Mouse (Mus musculus) urinary bladder, adult 18-20 months (tissue): ENCODE data around the gene Gpr31b.
"Not testable (repeated sequence)": the region's sequence is repeated elsewhere in the genome, so short reads cannot be mapped to it uniquely, and the experiment has no call there.

Source experiments
- DNase-seq, 2 experiments: peaks; one replicate each; pipeline ENCODE4 v3.0.0; 2022; ENCODE audit warnings: low spot score in 2 of 2, mixed read lengths in 2 of 2

Gpr31b gene

DNA sequence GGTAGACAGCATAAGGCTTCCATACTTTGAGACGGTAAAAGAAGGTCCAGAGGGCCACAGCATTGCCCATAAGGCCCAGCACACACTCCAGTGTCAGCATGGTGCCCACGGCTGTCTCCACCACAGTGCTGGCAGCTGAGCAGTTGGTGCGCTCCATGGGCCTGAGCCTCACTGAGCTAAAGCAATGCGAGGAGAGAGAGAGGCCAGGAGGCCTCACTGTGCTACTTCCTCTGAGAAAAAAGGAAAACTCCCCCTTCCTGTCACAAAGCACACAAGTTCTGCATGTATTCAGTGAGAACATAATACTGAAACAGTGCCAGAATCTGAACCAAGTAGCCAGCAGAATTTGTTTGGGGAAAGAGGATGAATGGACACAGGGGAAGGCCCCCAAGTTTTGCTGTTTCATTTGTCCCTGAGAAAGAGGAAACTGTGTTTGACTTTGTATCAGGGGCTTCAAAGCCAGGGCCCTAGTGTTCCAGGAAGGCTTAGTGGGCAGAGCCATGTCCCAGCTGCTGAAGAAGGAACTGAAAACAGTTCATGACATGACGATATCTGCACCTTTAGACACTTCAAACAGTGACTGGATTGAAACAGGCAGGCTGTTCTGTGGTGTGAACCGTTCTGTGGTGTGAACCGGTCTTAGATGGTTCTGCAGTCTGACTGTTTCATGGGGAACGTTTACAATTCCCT lies at the start of gene Gpr31b:
Gene Gpr31b (minus strand): TSS at position 173 of the 690 bp plus-strand sequence.
- not testable (repeated sequence) for DNase-seq

DNA sequence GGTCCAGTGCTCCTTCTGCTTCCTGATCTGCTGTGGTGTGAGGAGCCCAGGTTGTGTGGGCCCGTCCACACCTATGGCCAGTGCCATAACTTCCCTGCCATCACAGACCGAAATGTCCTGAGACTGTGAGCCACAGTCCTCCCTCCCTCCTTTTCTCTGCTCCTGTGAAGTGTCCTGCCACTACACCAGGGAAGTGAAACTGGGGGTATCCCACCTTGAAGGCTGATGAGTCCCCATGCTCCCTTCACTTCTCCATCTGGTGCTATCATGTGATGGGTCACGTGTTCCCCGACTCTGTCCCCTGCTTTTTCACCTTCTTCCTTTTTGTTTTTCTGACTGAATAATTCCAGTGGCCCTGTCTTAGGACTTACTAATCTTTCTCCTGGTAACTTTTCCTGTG lies 40.9 kb upstream of the Gpr31b start:
- DNase-seq: not testable (repeated sequence)

- DNase-seq: not testable (repeated sequence)
These were observed 40.1 kb upstream of the Gpr31b start for GRCm38 (mm10) chr17:13092100-13092764.

- DNase-seq: not testable (repeated sequence)
These were observed 39.4 kb upstream of the Gpr31b start for GRCm38 (mm10) chr17:13091510-13091909.

- not testable (repeated sequence) for DNase-seq
These were observed 17.1 kb upstream of the Gpr31b start for GRCm38 (mm10) chr17:13069227-13069626.

GRCm38 (mm10) chr17:13067864-13068385 lies 15.8 kb upstream of the Gpr31b start:
- not testable (repeated sequence) for DNase-seq

- not testable (repeated sequence) for DNase-seq
These were observed 10.8 kb upstream of the Gpr31b start for GRCm38 (mm10) chr17:13062882-13063281.

- not testable (repeated sequence) for DNase-seq
These were observed 8.7 kb upstream of the Gpr31b start, which contains the start of gene Tcp10b for GRCm38 (mm10) chr17:13060804-13061203. Tcp10b (plus strand) TSS chr17:13061104.

- DNase-seq: peak; percentile 12 to 29
These were observed 8.0 kb downstream of the Gpr31b start for GRCm38 (mm10) chr17:13043846-13044673.

- not testable (repeated sequence) for DNase-seq
These were observed 15.4 kb downstream of the Gpr31b start for GRCm38 (mm10) chr17:13036627-13037192.

DNA sequence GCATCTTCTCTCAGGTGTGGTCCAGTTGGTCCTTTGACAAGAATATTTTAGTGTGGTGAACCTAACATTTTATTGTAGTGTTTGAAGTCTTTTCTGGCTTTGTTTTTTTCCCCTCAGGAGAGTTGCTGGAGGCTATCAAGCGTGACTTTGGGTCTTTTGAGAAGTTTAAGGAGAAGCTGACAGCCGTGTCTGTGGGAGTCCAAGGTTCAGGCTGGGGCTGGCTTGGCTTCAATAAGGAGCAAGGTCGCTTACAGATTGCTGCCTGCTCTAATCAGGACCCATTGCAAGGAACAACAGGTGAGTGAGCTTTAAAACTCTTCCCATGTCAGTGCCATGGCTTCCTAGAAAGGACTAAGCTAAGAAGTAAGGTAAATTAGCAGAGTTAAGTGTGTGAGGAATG lies 38.8 kb downstream of the Gpr31b start:
- DNase-seq: no peak

DNA sequence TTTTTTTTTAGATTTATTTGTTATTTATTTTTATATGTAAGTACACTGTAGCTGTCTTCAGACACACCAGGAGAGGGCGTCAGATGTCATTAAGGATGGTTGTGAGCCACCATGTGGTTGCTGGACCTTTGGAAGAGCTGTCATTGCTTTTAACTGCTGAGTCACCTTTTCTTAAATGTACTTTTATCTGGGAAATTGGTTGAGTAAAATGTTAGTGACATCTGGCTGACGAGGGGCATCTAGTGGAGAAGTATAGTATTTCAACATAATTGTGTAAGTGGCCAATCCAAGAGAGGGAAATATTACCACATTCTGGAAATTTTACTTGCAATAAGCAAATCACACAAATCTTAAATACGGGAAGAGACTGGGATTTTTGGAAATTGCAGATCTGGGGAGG lies 42.2 kb downstream of the Gpr31b start:
- no peak for DNase-seq

DNA sequence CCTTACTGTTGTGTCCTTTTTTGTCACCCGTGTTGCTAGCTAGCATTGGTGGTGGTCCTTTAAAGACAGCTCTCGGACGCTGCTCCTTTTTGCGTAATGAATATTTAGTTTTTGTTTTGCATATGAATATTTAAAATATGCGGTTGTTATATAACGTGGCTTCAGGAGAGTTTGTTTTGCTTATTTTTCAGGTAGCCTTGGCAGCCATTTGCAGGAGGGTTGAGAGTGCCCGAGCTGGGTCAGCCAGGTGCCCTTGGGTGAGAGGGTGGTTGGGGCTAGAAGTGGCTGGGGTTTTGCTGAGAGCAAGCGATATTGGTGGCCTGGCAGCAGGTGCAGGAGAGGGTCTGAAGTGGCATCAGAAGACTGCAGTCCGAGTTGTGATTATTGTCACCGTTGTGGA lies 43.6 kb downstream of the Gpr31b start:
- peak in 1 of 2 experiments; percentile 17 for DNase-seq

GRCm38 (mm10) chr17:13007730-13008425 lies 44.2 kb downstream of the Gpr31b start:
- peak; percentile 99 for DNase-seq

- DNase-seq: no peak
These were observed 45.1 kb downstream of the Gpr31b start for GRCm38 (mm10) chr17:13006984-13007383.

DNA sequence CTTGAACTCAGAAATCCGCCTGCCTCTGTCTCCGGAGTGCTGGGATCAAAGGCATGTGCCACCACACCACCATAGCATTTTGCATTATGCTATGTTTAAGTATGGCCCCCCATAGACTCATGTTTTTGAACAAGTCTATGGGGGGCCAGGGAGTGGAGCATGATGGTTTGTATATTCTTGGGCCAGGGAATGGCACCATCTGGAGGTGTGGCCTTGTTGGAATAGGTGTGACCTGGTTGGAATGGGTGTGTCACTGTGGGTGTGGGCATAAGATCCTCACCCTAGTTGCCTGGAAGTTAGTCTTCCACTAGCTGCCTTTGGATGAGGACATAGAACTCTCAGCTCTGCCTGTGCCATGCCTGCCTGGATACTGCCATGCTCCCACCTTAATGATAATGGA lies 45.5 kb downstream of the Gpr31b start, which contains the start of gene Sod2:
Gene Sod2 (plus strand): TSS at position 301 of the 400 bp plus-strand sequence.
- DNase-seq: not testable (repeated sequence)

DNA sequence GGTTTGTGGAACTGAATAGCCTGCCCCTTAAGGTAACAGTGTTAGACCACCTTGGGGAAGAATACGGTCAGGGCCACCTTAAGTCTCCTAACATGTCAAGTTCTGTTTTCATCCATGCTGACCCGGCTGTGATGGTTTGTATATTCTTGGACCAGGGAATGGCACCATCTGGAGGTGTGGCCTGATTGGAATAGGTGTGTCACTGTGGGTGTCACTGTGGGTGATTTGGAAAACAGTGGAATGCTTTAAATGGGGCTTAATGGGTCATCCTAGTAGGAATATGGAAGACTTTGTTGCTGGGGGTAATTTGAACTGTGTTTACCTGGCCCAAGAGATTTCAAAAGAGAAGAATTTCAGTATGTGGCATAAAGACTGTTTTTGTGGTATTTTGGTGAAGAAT lies 47.7 kb downstream of the Gpr31b start:
- not testable (repeated sequence) for DNase-seq

GRCm38 (mm10) chr17:13002243-13002642 lies 49.9 kb downstream of the Gpr31b start:
- not testable (repeated sequence) for DNase-seq
